Mouse (Mus musculus) liver, postnatal 0 days (tissue): ENCODE results near the gene Zswim1.

ENCODE experiments used
- CTCF ChIP-seq: sonication (generic); IDR thresholded peaks from 2 replicates; pipeline ENCODE4 v1.5.1; 2016; ENCODE audit warnings: antibody characterized with exemption, low read depth
- EP300 ChIP-seq: IDR thresholded peaks from 2 replicates; pipeline ENCODE4 v1.6.1; 2016; ENCODE audit warnings: antibody characterized with exemption, low read depth, mild to moderate bottlenecking

GRCm38 (mm10) chr2:164871602-164872303 lies 49.3 kb downstream of the Zswim1 start:
- TF ChIP-seq CTCF (0 out of 2 replicates have a peak, but pooled peaks have one; percentile 22), EP300 (no peak)
